Mouse (Mus musculus): ENCODE measurements around the gene Wap. TPM values are rescaled to one million over a fixed set of nuclear protein-coding genes. Genes with fewer than 3 reads are reported as not detected.

Wap gene
- polyA plus RNA-seq, 1 experiment from 2014 or later, result not detected

Other genes with a start within 250 kb of the Wap start
- 10.3 and 10.4 TPM in 2 replicates for gene Zmiz2, start 249.6 kb downstream of the Wap start, polyA plus RNA-seq (2016; fragmentation: Nextera tagmentation; extraction: Ambion mirVana)
- gene Ppia, start 223.2 kb downstream of the Wap start, polyA plus RNA-seq (2016; fragmentation: Nextera tagmentation; extraction: Ambion mirVana), result 5,590 and 5,882 TPM in 2 replicates
- 763 and 824 TPM in 2 replicates for gene H2afv, start 194.2 kb downstream of the Wap start, polyA plus RNA-seq (2016; fragmentation: Nextera tagmentation; extraction: Ambion mirVana)
- 22.6 TPM in 2 replicates for gene Purb, start 162.7 kb downstream of the Wap start, polyA plus RNA-seq (2016; fragmentation: Nextera tagmentation; extraction: Ambion mirVana)
- 0.66 and 1.8 TPM in 2 replicates for gene Myo1g, start 117.7 kb downstream of the Wap start, polyA plus RNA-seq (2016; fragmentation: Nextera tagmentation; extraction: Ambion mirVana)
- 98.0 and 100 TPM in 2 replicates for gene Ccm2, start 91.8 kb downstream of the Wap start, polyA plus RNA-seq (2016; fragmentation: Nextera tagmentation; extraction: Ambion mirVana)
- 1.5 TPM in 2 replicates for gene Nacad, start 32.6 kb downstream of the Wap start, polyA plus RNA-seq (2016; fragmentation: Nextera tagmentation; extraction: Ambion mirVana)
- 44.3 and 46.4 TPM in 2 replicates for gene Tbrg4, start 12.6 kb downstream of the Wap start, polyA plus RNA-seq (2016; fragmentation: Nextera tagmentation; extraction: Ambion mirVana)
- gene Ramp3, start 19.9 kb upstream of the Wap start, polyA plus RNA-seq (2016; fragmentation: Nextera tagmentation; extraction: Ambion mirVana), result 4.0 and 4.4 TPM in 2 replicates
- not detected in 2 replicates for gene Gm11983, start 199.0 kb upstream of the Wap start, polyA plus RNA-seq (2016; fragmentation: Nextera tagmentation; extraction: Ambion mirVana)